Mouse (Mus musculus): ENCODE results near the gene Setd1a. TPM values are rescaled to one million over a fixed set of nuclear protein-coding genes. Genes with fewer than 3 reads are reported as not detected.

The Setd1a gene
- total RNA-seq, 2 experiments from 2014 or later: 30.3 to 32.4 TPM

GRCm38 (mm10) chr7:127799211-127799610 is 22.7 kb downstream of the Setd1a start:
- no peak for DNase-seq (ENCODE audit: low spot score in 2 of 2)

- no peak for DNase-seq (ENCODE audit: low spot score in 2 of 2)
These were observed 23.3 kb downstream of the Setd1a start for GRCm38 (mm10) chr7:127799738-127800137.

- DNase-seq (ENCODE audit: low spot score in 2 of 2): peak; percentile 93 to 95
These were observed 24.1 kb downstream of the Setd1a start, which contains the start of gene Hsd3b7 for GRCm38 (mm10) chr7:127800435-127801009. Gene Hsd3b7 (plus strand): TSS chr7:127800604.

GRCm38 (mm10) chr7:127801010-127801621 is 24.6 kb downstream of the Setd1a start:
- DNase-seq (ENCODE audit: low spot score in 2 of 2): no peak

- no peak for DNase-seq (ENCODE audit: low spot score in 2 of 2)
These were observed 25.8 kb downstream of the Setd1a start for GRCm38 (mm10) chr7:127802313-127802712.

GRCm38 (mm10) chr7:127808821-127809220 is 32.4 kb downstream of the Setd1a start:
- DNase-seq (ENCODE audit: low spot score in 2 of 2): no peak

- DNase-seq (ENCODE audit: low spot score in 2 of 2): no peak
These were observed 33.4 kb downstream of the Setd1a start for GRCm38 (mm10) chr7:127809846-127810245.

- DNase-seq (ENCODE audit: low spot score in 2 of 2): no peak
These were observed 34.2 kb downstream of the Setd1a start for GRCm38 (mm10) chr7:127810650-127811049.

- no peak for DNase-seq (ENCODE audit: low spot score in 2 of 2)
These were observed 34.8 kb downstream of the Setd1a start for GRCm38 (mm10) chr7:127811240-127811639.

- no peak for DNase-seq (ENCODE audit: low spot score in 2 of 2)
These were observed 35.8 kb downstream of the Setd1a start for GRCm38 (mm10) chr7:127812292-127812691.

GRCm38 (mm10) chr7:127813821-127814220 is 37.4 kb downstream of the Setd1a start:
- no peak for DNase-seq (ENCODE audit: low spot score in 2 of 2)

- DNase-seq (ENCODE audit: low spot score in 2 of 2): peak; percentile 42 to 62
These were observed 37.9 kb downstream of the Setd1a start for GRCm38 (mm10) chr7:127814241-127814921.

GRCm38 (mm10) chr7:127815116-127815665 is 38.7 kb downstream of the Setd1a start:
- DNase-seq (ENCODE audit: low spot score in 2 of 2): no peak

- DNase-seq (ENCODE audit: low spot score in 2 of 2): peak in 1 of 2 experiments; percentile 64
These were observed 39.7 kb downstream of the Setd1a start for GRCm38 (mm10) chr7:127815954-127816821.

- DNase-seq (ENCODE audit: low spot score in 2 of 2): no peak
These were observed 40.6 kb downstream of the Setd1a start for GRCm38 (mm10) chr7:127817053-127817452.

GRCm38 (mm10) chr7:127817776-127818175 is 41.3 kb downstream of the Setd1a start:
- no peak for DNase-seq (ENCODE audit: low spot score in 2 of 2)

GRCm38 (mm10) chr7:127820836-127821509 is 44.5 kb downstream of the Setd1a start:
- DNase-seq (ENCODE audit: low spot score in 2 of 2): no peak

- no peak for DNase-seq (ENCODE audit: low spot score in 2 of 2)
These were observed 46.0 kb downstream of the Setd1a start for GRCm38 (mm10) chr7:127822494-127822893.

GRCm38 (mm10) chr7:127823236-127824171 is 47.0 kb downstream of the Setd1a start:
- no peak for DNase-seq (ENCODE audit: low spot score in 2 of 2)
